Mouse (Mus musculus) C2C12 (cell line): ENCODE measurements at regions not wholly inside any gene's neighbourhood (a gene's known extent, or its start where the extent isn't known, plus 50 kb on each side); places are given as distances from the start of the nearest gene placed in this dataset. TPM values are rescaled to one million over a fixed set of nuclear protein-coding genes. Genes with fewer than 3 reads are reported as not detected.

Source experiments
- H3K27me3 ChIP-seq: one replicate; pipeline ENCODE4 v1.6.1; 2011; ENCODE audit not compliant: control insufficient read depth, insufficient read depth, insufficient read length
- H3K36me3 ChIP-seq: one replicate; pipeline ENCODE4 v1.6.1; 2011; ENCODE audit not compliant: control insufficient read depth, insufficient read depth
- H3K4me3 ChIP-seq: one replicate; pipeline ENCODE4 v1.5.1; 2011; ENCODE audit warnings: mild to moderate bottlenecking, control low read depth; ENCODE audit not compliant: poor library complexity, insufficient read depth, severe bottlenecking
- H3K79me2 ChIP-seq: one replicate; pipeline ENCODE4 v1.6.1; 2011; ENCODE audit not compliant: control insufficient read depth, insufficient read depth
- H3K79me3 ChIP-seq: one replicate; pipeline ENCODE4 v1.6.1; 2011; ENCODE audit warnings: low read depth, control low read depth
- H3ac ChIP-seq: one replicate; pipeline ENCODE3; 2011; ENCODE audit warnings: low read depth; ENCODE audit not compliant: control insufficient read depth, insufficient read length
- CEBPB ChIP-seq: IDR thresholded peaks from one replicate; pipeline ENCODE4 v1.6.1; 2011; ENCODE audit warnings: low read depth, mild to moderate bottlenecking, control low read depth, moderate library complexity
- CTCF ChIP-seq: IDR thresholded peaks from one replicate; pipeline ENCODE4 v1.5.1; 2011; ENCODE audit not compliant: control insufficient read depth, insufficient read depth, insufficient read length
- FOSL1 ChIP-seq: IDR thresholded peaks from one replicate; pipeline ENCODE4 v1.8.0; 2011; ENCODE audit warnings: mild to moderate bottlenecking, low read length; ENCODE audit not compliant: poor library complexity, insufficient read depth, severe bottlenecking
- MAX ChIP-seq: IDR thresholded peaks from one replicate; pipeline ENCODE4 v1.6.1; 2011; ENCODE audit warnings: mild to moderate bottlenecking, control low read depth
- MYOD1 ChIP-seq: IDR thresholded peaks from one replicate; pipeline ENCODE4 v1.6.1; 2011; ENCODE audit warnings: low read depth; ENCODE audit not compliant: control insufficient read depth, insufficient read length
- MYOG ChIP-seq: IDR thresholded peaks from one replicate; pipeline ENCODE4 v1.6.1; 2011; ENCODE audit not compliant: control insufficient read depth, insufficient read length; ENCODE audit errors: extremely low read depth
- USF1 ChIP-seq: IDR thresholded peaks from one replicate; pipeline ENCODE4 v1.6.1; 2011; ENCODE audit warnings: low read depth, mild to moderate bottlenecking, control low read depth, moderate library complexity
- microRNA-seq: library from miRNA; unstranded; fragments of <30 nt; microRNA quantifications from one replicate; pipeline ENCODE4, GENCODE M21; 2019; ENCODE audit warnings: borderline microRNAs expressed

DNA sequence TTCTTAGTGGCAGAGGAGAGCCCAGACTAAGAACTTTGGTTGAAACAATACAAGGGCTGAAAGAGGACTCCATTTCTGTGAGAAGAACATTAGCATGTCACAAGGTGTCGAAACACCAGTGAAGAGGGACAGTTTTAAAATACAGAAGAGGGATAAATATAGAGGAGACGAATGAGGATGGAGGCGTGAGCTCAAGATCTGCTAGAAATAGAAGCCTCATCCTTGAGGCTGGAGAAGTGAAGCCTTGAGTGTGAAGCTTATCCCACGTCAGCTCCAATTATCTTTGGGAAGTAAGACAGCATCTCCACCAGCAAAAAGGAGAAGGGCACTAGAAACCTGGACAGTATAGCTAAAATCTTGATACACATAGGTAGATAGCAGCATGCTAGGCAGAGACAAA, 566.8 kb downstream of the Utrn start:
- Histone ChIP-seq H3ac (no peak overlapping the region), H3K79me2 (no peaks in the 10 kb centered on the region), H3K27me3 (no peaks in the 10 kb centered on the region), H3K36me3 (no peaks in the 10 kb centered on the region), H3K4me3 (no peak overlapping the region), H3K79me3 (no peaks in the 10 kb centered on the region)
- no peak for TF ChIP-seq USF1
- TF ChIP-seq MYOG: no peak
- no peak for TF ChIP-seq FOSL1
- no peak for TF ChIP-seq MAX
- TF ChIP-seq MYOD1: no peak
- no peak for TF ChIP-seq CTCF
- no peak for TF ChIP-seq CEBPB

DNA sequence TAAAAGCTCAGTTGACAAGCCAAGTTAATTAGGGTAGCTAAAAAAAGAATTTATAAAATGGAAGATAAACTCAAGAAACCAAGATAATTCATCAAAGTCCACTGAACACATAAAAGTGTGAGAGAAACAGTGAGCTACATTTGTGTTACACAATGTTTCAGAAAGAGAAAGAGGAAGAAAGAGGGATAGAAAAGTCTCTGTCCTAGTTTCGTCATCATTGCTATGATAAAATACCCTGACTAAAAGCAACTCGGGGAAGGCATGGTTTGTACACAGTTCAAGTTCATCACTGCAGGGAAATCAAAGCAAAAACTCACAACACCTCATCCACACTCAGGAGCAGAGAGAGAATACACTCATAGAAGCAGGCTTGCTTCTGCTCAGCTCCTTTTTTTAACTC, 548.9 kb downstream of the Utrn start:
- no peaks in the 10 kb centered on the region for H3K27me3 ChIP-seq
- no peak overlapping the region for H3ac ChIP-seq
- no peaks in the 10 kb centered on the region for H3K79me2 ChIP-seq
- TF ChIP-seq CEBPB (no peak), MYOG (no peak), FOSL1 (no peak), CTCF (no peak), MAX (no peak)
- H3K36me3 ChIP-seq: no peaks in the 10 kb centered on the region
- H3K4me3 ChIP-seq: no peak overlapping the region
- no peaks in the 10 kb centered on the region for H3K79me3 ChIP-seq

Small RNA genes lying in the stretch of these regions (microRNA-seq; reads per million reads assigned to microRNA genes)
- gene Gm22194: not detected
